ENCODE assay signal across 33 mouse cellular contexts in genomic region chr15:78164466-78164865, GRCm38 (mm10). TPM values are rescaled to one million over a fixed set of nuclear protein-coding genes. Genes with fewer than 3 reads are reported as not detected.
DNase-seq lines count a peak whose midpoint lies in the region; ATAC-seq and TF ChIP-seq lines count a peak whose summit lies in the region.
"Had no signal": no experiment of that assay in that cellular context is flagged by ENCODE, and none has a peak within 500 bp of the region (broad histone marks: within the 10 kb centered on the region; RNA-seq: fewer than 3 reads in every experiment).

No protein-coding gene starts in this region.

- no peak overlapping the region for H3K27ac ChIP-seq in forebrain, embryonic 14.5 days (ENCODE audit: low read depth, low read length)
- H3K27ac ChIP-seq in forebrain, embryonic 16.5 days (ENCODE audit: low read length): no peak overlapping the region
- peak overlapping the region; percentile 36; the same call in 1 of the 2 replicates for H3K27ac ChIP-seq in hindbrain, embryonic 14.5 days
- no peak overlapping the region for H3K27ac ChIP-seq in hindbrain, postnatal 0 days
- peak overlapping the region; percentile 33 for H3K27ac ChIP-seq in midbrain, embryonic 14.5 days (replicated peaks; ENCODE audit: low read depth, low read length)
- no peak overlapping the region for H3K27ac ChIP-seq in midbrain, postnatal 0 days (ENCODE audit: low read depth, low read length)
- peak overlapping the region; percentile 32; the same call in 1 of the 2 replicates for H3K27ac ChIP-seq in midbrain, embryonic 15.5 days
- H3K27ac ChIP-seq: embryonic facial prominence, embryonic 13.5 days; forebrain, embryonic 10.5 days; heart, embryonic 13.5 days; intestine, embryonic 15.5 days; kidney, postnatal 0 days; limb, embryonic 12.5 days; liver, embryonic 15.5 days; neural tube, embryonic 12.5 days had no signal

- H3K36me3 ChIP-seq in forebrain, embryonic 14.5 days (ENCODE audit: control insufficient read depth, insufficient read depth, low read length): peaks cover 49% of the 10 kb centered on the region
- peaks cover 4% of the 10 kb centered on the region; the same call in 1 of the 2 replicates for H3K36me3 ChIP-seq in forebrain, embryonic 16.5 days (ENCODE audit: control insufficient read depth, insufficient read depth)
- peaks cover 19% of the 10 kb centered on the region for H3K36me3 ChIP-seq in hindbrain, embryonic 14.5 days (replicated peaks; ENCODE audit: control insufficient read depth, insufficient read depth)
- H3K36me3 ChIP-seq in hindbrain, postnatal 0 days (ENCODE audit: insufficient read depth, low read length): no peaks in the 10 kb centered on the region; the same call in 1 of the 2 replicates
- peaks cover 27% of the 10 kb centered on the region for H3K36me3 ChIP-seq in midbrain, embryonic 14.5 days (ENCODE audit: control insufficient read depth, insufficient read depth, low read length)
- peaks cover 7% of the 10 kb centered on the region; the same call in 1 of the 2 replicates for H3K36me3 ChIP-seq in midbrain, postnatal 0 days (ENCODE audit: insufficient read depth, low read length)
- H3K36me3 ChIP-seq in midbrain, embryonic 15.5 days (replicated peaks): no peaks in the 10 kb centered on the region
- H3K36me3 ChIP-seq: intestine, embryonic 15.5 days; liver, embryonic 15.5 days had no signal

- no peak overlapping the region for H3K4me3 ChIP-seq in forebrain, embryonic 14.5 days (ENCODE audit: low read depth, low read length)
- H3K4me3 ChIP-seq in forebrain, embryonic 16.5 days (replicated peaks; ENCODE audit: low read length): no peak overlapping the region
- H3K4me3 ChIP-seq in hindbrain, embryonic 14.5 days (replicated peaks; ENCODE audit: low read length): no peak overlapping the region
- no peak overlapping the region for H3K4me3 ChIP-seq in hindbrain, postnatal 0 days (ENCODE audit: low read length)
- H3K4me3 ChIP-seq in midbrain, embryonic 14.5 days (replicated peaks; ENCODE audit: low read depth, low read length): no peak overlapping the region
- H3K4me3 ChIP-seq in midbrain, postnatal 0 days (ENCODE audit: low read depth, low read length): no peak overlapping the region
- no peak overlapping the region for H3K4me3 ChIP-seq in midbrain, embryonic 15.5 days
- H3K4me3 ChIP-seq: embryonic facial prominence, embryonic 13.5 days; forebrain, embryonic 10.5 days; heart, embryonic 13.5 days; intestine, embryonic 15.5 days; limb, embryonic 12.5 days; liver, embryonic 15.5 days; myocyte; neural tube, embryonic 12.5 days had no signal

- H3K4me2 ChIP-seq in forebrain, embryonic 14.5 days (ENCODE audit: low read length): no peak overlapping the region
- H3K4me2 ChIP-seq in forebrain, embryonic 16.5 days (ENCODE audit: low read length): no peak overlapping the region
- no peak overlapping the region for H3K4me2 ChIP-seq in hindbrain, embryonic 14.5 days (replicated peaks)
- no peak overlapping the region for H3K4me2 ChIP-seq in hindbrain, postnatal 0 days (ENCODE audit: low read depth, low read length)
- no peak overlapping the region for H3K4me2 ChIP-seq in midbrain, embryonic 14.5 days (ENCODE audit: low read length)
- H3K4me2 ChIP-seq in midbrain, postnatal 0 days (ENCODE audit: low read depth, low read length, poor library complexity, severe bottlenecking): no peak overlapping the region
- H3K4me2 ChIP-seq in midbrain, embryonic 15.5 days: no peak overlapping the region
- H3K4me2 ChIP-seq: embryonic facial prominence, embryonic 13.5 days; heart, embryonic 13.5 days; intestine, embryonic 15.5 days; limb, embryonic 12.5 days; liver, embryonic 15.5 days; lung, embryonic 14.5 days; neural tube, embryonic 12.5 days had no signal

- no peaks in the 10 kb centered on the region for H3K27me3 ChIP-seq in forebrain, embryonic 14.5 days (replicated peaks; ENCODE audit: control insufficient read depth, insufficient read depth, low read length)
- H3K27me3 ChIP-seq in forebrain, embryonic 16.5 days (replicated peaks; ENCODE audit: control insufficient read depth, insufficient read depth, low read length): no peaks in the 10 kb centered on the region
- no peaks in the 10 kb centered on the region for H3K27me3 ChIP-seq in hindbrain, embryonic 14.5 days (ENCODE audit: control insufficient read depth, insufficient read depth, low read length)
- H3K27me3 ChIP-seq in hindbrain, postnatal 0 days (ENCODE audit: insufficient read depth, low read length): no peaks in the 10 kb centered on the region
- H3K27me3 ChIP-seq in midbrain, embryonic 14.5 days (ENCODE audit: control insufficient read depth, insufficient read depth, low read length): no peaks in the 10 kb centered on the region
- no peaks in the 10 kb centered on the region for H3K27me3 ChIP-seq in midbrain, postnatal 0 days (ENCODE audit: insufficient read depth, low read length)
- H3K27me3 ChIP-seq in midbrain, embryonic 15.5 days (replicated peaks): no peaks in the 10 kb centered on the region
- H3K27me3 ChIP-seq: embryonic facial prominence, embryonic 13.5 days; heart, embryonic 13.5 days; intestine, embryonic 15.5 days; limb, embryonic 12.5 days; liver, embryonic 15.5 days; neural tube, embryonic 12.5 days had no signal

- no peaks in the 10 kb centered on the region for H3K4me1 ChIP-seq in forebrain, embryonic 14.5 days (ENCODE audit: control insufficient read depth, insufficient read depth, low read length)
- no peaks in the 10 kb centered on the region; the same call in 1 of the 2 replicates for H3K4me1 ChIP-seq in forebrain, embryonic 16.5 days (replicated peaks; ENCODE audit: control insufficient read depth, insufficient read depth, low read length)
- no peaks in the 10 kb centered on the region for H3K4me1 ChIP-seq in hindbrain, embryonic 14.5 days (replicated peaks; ENCODE audit: control insufficient read depth, insufficient read depth, low read length)
- H3K4me1 ChIP-seq in hindbrain, postnatal 0 days (ENCODE audit: insufficient read depth, low read length): no peaks in the 10 kb centered on the region
- 0 out of 2 replicates have a peak, but pooled peaks cover 3% of the 10 kb centered on the region for H3K4me1 ChIP-seq in midbrain, embryonic 14.5 days (ENCODE audit: control insufficient read depth, insufficient read depth, low read length)
- no peaks in the 10 kb centered on the region for H3K4me1 ChIP-seq in midbrain, postnatal 0 days (ENCODE audit: insufficient read depth, low read length)
- peaks cover 8% of the 10 kb centered on the region; the same call in 1 of the 2 replicates for H3K4me1 ChIP-seq in midbrain, embryonic 15.5 days
- H3K4me1 ChIP-seq: forebrain, embryonic 10.5 days; heart, embryonic 13.5 days; intestine, embryonic 15.5 days; limb, embryonic 12.5 days; liver, embryonic 15.5 days; neural tube, embryonic 12.5 days had no signal

- peak; percentile 18 for DNase-seq in forebrain, embryonic 14.5 days (ENCODE audit: low spot score)
- peak; percentile 29 for DNase-seq in hindbrain, embryonic 14.5 days (ENCODE audit: low spot score)
- DNase-seq in hindbrain, postnatal 0 days (ENCODE audit: low spot score): no peak
- peak; percentile 58 for DNase-seq in midbrain, embryonic 14.5 days
- no peak for DNase-seq in midbrain, postnatal 0 days (ENCODE audit: low spot score)
- no peak for DNase-seq in embryo, embryonic 10.5 days (ENCODE audit: low spot score)
- DNase-seq: adrenal gland, adult 8-10 months; cerebellum, adult 9-10 months; cerebellum, postnatal 36 days; heart, postnatal 10 days; kidney, adult 8-10 months; kidney, postnatal 4 days; lung, embryonic 14.5 days; lung, postnatal 14 days; retina, postnatal 1 day; thymus, postnatal 14 days had no signal

- 72% methylated on average over 11 of the region's 11 CpGs for WGBS in forebrain, embryonic 14.5 days
- 75% methylated on average over 11 of the region's 11 CpGs for WGBS in forebrain, embryonic 16.5 days
- 59% methylated on average over 11 of the region's 11 CpGs for WGBS in hindbrain, embryonic 14.5 days
- WGBS in hindbrain, postnatal 0 days: 66% methylated on average over 11 of the region's 11 CpGs
- WGBS in midbrain, embryonic 14.5 days: 55% methylated on average over 11 of the region's 11 CpGs
- 57% methylated on average over 11 of the region's 11 CpGs for WGBS in midbrain, postnatal 0 days
- 61% methylated on average over 11 of the region's 11 CpGs for WGBS in midbrain, embryonic 15.5 days

- no peak overlapping the region for H3K9ac ChIP-seq in forebrain, embryonic 14.5 days (ENCODE audit: low read length)
- H3K9ac ChIP-seq in forebrain, embryonic 16.5 days (replicated peaks; ENCODE audit: low read depth, low read length): no peak overlapping the region
- H3K9ac ChIP-seq in hindbrain, embryonic 14.5 days: no peak overlapping the region
- H3K9ac ChIP-seq in hindbrain, postnatal 0 days (replicated peaks; ENCODE audit: low read length): no peak overlapping the region
- no peak overlapping the region; the same call in 1 of the 2 replicates for H3K9ac ChIP-seq in midbrain, embryonic 14.5 days (replicated peaks; ENCODE audit: low read length)
- H3K9ac ChIP-seq in midbrain, postnatal 0 days (replicated peaks; ENCODE audit: low read length, poor library complexity, severe bottlenecking): no peak overlapping the region
- no peak overlapping the region for H3K9ac ChIP-seq in midbrain, embryonic 15.5 days
- H3K9ac ChIP-seq: embryonic facial prominence, embryonic 13.5 days; heart, embryonic 13.5 days; intestine, embryonic 15.5 days; limb, embryonic 12.5 days; liver, embryonic 15.5 days; lung, embryonic 14.5 days; neural tube, embryonic 12.5 days had no signal

- H3K9me3 ChIP-seq in forebrain, embryonic 14.5 days (replicated peaks; ENCODE audit: control insufficient read depth, low read length): no peaks in the 10 kb centered on the region
- H3K9me3 ChIP-seq in forebrain, embryonic 16.5 days (ENCODE audit: control insufficient read depth, low read length): no peaks in the 10 kb centered on the region
- H3K9me3 ChIP-seq in hindbrain, embryonic 14.5 days (ENCODE audit: control insufficient read depth, low read length): no peaks in the 10 kb centered on the region
- no peaks in the 10 kb centered on the region for H3K9me3 ChIP-seq in hindbrain, postnatal 0 days (ENCODE audit: low read length)
- no peaks in the 10 kb centered on the region for H3K9me3 ChIP-seq in midbrain, embryonic 14.5 days (ENCODE audit: control insufficient read depth, low read length)
- no peaks in the 10 kb centered on the region for H3K9me3 ChIP-seq in midbrain, postnatal 0 days (ENCODE audit: low read length)
- H3K9me3 ChIP-seq in midbrain, embryonic 15.5 days: no peaks in the 10 kb centered on the region
- H3K9me3 ChIP-seq: embryonic facial prominence, embryonic 13.5 days; forebrain, embryonic 10.5 days; G1E; heart, embryonic 13.5 days; intestine, embryonic 15.5 days; limb, embryonic 12.5 days; liver, embryonic 15.5 days; neural tube, embryonic 12.5 days had no signal

- TF ChIP-seq CTCF in hindbrain, postnatal 0 days (IDR thresholded peaks at IDR 0.05; ENCODE audit: low read depth): no peak
- no peak for TF ChIP-seq CTCF in midbrain, postnatal 0 days (IDR thresholded peaks at IDR 0.05)

- ATAC-seq in forebrain, embryonic 14.5 days: no peak
- ATAC-seq in forebrain, embryonic 16.5 days: no peak
- ATAC-seq in hindbrain, embryonic 14.5 days (ENCODE audit: low FRiP score): no peak
- ATAC-seq in hindbrain, postnatal 0 days: no peak
- ATAC-seq in midbrain, embryonic 14.5 days (ENCODE audit: low FRiP score, low TSS enrichment): no peak
- ATAC-seq in midbrain, postnatal 0 days (ENCODE audit: low FRiP score): no peak
- ATAC-seq in midbrain, embryonic 15.5 days (replicated peaks): no peak
- ATAC-seq: intestine, embryonic 15.5 days had no signal

RNA-seq across cellular contexts. Expression of gene Ift27, which starts 9.4 kb away (rescaled TPM):
- 137 and 165 TPM in 2 replicates for polyA plus RNA-seq in forebrain, embryonic 14.5 days (2014; fragmentation: Nextera tagmentation; extraction: Ambion mirVana)
- 113 and 114 TPM in 2 replicates for polyA plus RNA-seq in forebrain, embryonic 16.5 days (2015; fragmentation: Nextera tagmentation; extraction: Ambion mirVana)
- 105 and 108 TPM in 2 replicates for polyA plus RNA-seq in hindbrain, embryonic 14.5 days (2014; fragmentation: Nextera tagmentation; extraction: Ambion mirVana)
- total RNA-seq in hindbrain, postnatal 0 days (2014; rRNA removed): 38.5 and 38.8 TPM in 2 replicates
- polyA plus RNA-seq in hindbrain, postnatal 0 days (2015; fragmentation: Nextera tagmentation; extraction: Ambion mirVana): 122 and 123 TPM in 2 replicates
- 102 and 110 TPM in 2 replicates for polyA plus RNA-seq in midbrain, embryonic 14.5 days (2014; fragmentation: Nextera tagmentation; extraction: Ambion mirVana)
- total RNA-seq in midbrain, postnatal 0 days (2014; rRNA removed): 29.5 and 37.3 TPM in 2 replicates
- polyA plus RNA-seq in midbrain, postnatal 0 days (2015; fragmentation: Nextera tagmentation; extraction: Ambion mirVana): 116 and 120 TPM in 2 replicates
- 100 and 106 TPM in 2 replicates for polyA plus RNA-seq in midbrain, embryonic 15.5 days (2015; fragmentation: Nextera tagmentation; extraction: Ambion mirVana)

RNA-seq across cellular contexts. Expression of gene Pvalb, which starts 41.7 kb away (rescaled TPM):
- polyA plus RNA-seq in forebrain, embryonic 14.5 days (2014; fragmentation: Nextera tagmentation; extraction: Ambion mirVana): 0.19 and 1.3 TPM in 2 replicates
- not detected in 2 replicates for polyA plus RNA-seq in forebrain, embryonic 16.5 days (2015; fragmentation: Nextera tagmentation; extraction: Ambion mirVana)
- polyA plus RNA-seq in hindbrain, embryonic 14.5 days (2014; fragmentation: Nextera tagmentation; extraction: Ambion mirVana): 6.8 and 8.7 TPM in 2 replicates
- total RNA-seq in hindbrain, postnatal 0 days (2014; rRNA removed): 1.7 and 1.9 TPM in 2 replicates
- polyA plus RNA-seq in hindbrain, postnatal 0 days (2015; fragmentation: Nextera tagmentation; extraction: Ambion mirVana): 7.6 and 11.3 TPM in 2 replicates
- polyA plus RNA-seq in midbrain, embryonic 14.5 days (2014; fragmentation: Nextera tagmentation; extraction: Ambion mirVana): 7.2 and 9.6 TPM in 2 replicates
- 0.61 and 3.6 TPM in 2 replicates for total RNA-seq in midbrain, postnatal 0 days (2014; rRNA removed)
- polyA plus RNA-seq in midbrain, postnatal 0 days (2015; fragmentation: Nextera tagmentation; extraction: Ambion mirVana): 1.9 and 3.3 TPM in 2 replicates
- polyA plus RNA-seq in midbrain, embryonic 15.5 days (2015; fragmentation: Nextera tagmentation; extraction: Ambion mirVana): 1.7 and 3.0 TPM in 2 replicates
- total RNA-seq: adrenal gland, adult 8-10 months; G1E; heart, postnatal 10 days; hematopoietic stem cell, adult 5-6 weeks had no signal
- polyA plus RNA-seq: embryonic facial prominence, embryonic 13.5 days; forebrain, embryonic 10.5 days; G1E; intestine, embryonic 15.5 days; limb, embryonic 12.5 days; liver, adult 2 months; liver, embryonic 15.5 days; lung, embryonic 14.5 days; urinary bladder, adult 2 months had no signal

RNA-seq across cellular contexts. Expression of gene Cacng2, which starts 44.6 kb away (rescaled TPM):
- polyA plus RNA-seq in forebrain, embryonic 14.5 days (2014; fragmentation: Nextera tagmentation; extraction: Ambion mirVana): 4.7 and 7.0 TPM in 2 replicates
- 6.9 and 7.1 TPM in 2 replicates for polyA plus RNA-seq in forebrain, embryonic 16.5 days (2015; fragmentation: Nextera tagmentation; extraction: Ambion mirVana)
- polyA plus RNA-seq in hindbrain, embryonic 14.5 days (2014; fragmentation: Nextera tagmentation; extraction: Ambion mirVana): 14.7 and 15.4 TPM in 2 replicates
- total RNA-seq in hindbrain, postnatal 0 days (2014; rRNA removed): 22.5 and 24.4 TPM in 2 replicates
- 19.8 and 21.6 TPM in 2 replicates for polyA plus RNA-seq in hindbrain, postnatal 0 days (2015; fragmentation: Nextera tagmentation; extraction: Ambion mirVana)
- 12.7 and 19.7 TPM in 2 replicates for polyA plus RNA-seq in midbrain, embryonic 14.5 days (2014; fragmentation: Nextera tagmentation; extraction: Ambion mirVana)
- total RNA-seq in midbrain, postnatal 0 days (2014; rRNA removed): 22.3 and 22.6 TPM in 2 replicates
- polyA plus RNA-seq in midbrain, postnatal 0 days (2015; fragmentation: Nextera tagmentation; extraction: Ambion mirVana): 15.7 and 16.7 TPM in 2 replicates
- 14.4 and 15.3 TPM in 2 replicates for polyA plus RNA-seq in midbrain, embryonic 15.5 days (2015; fragmentation: Nextera tagmentation; extraction: Ambion mirVana)
- total RNA-seq: heart, adult 8-10 months; heart, postnatal 10 days; hematopoietic stem cell, adult 5-6 weeks; liver, adult 2 months had no signal
- polyA plus RNA-seq: G1E; gonadal fat pad, adult 2 months; heart, embryonic 13.5 days; kidney, postnatal 0 days; limb, embryonic 12.5 days; liver, adult 2 months; liver, embryonic 15.5 days; lung, embryonic 14.5 days; urinary bladder, adult 2 months had no signal

Comparison
In these comparisons a context has a peak if more than half of its experiments do, and no peak if none do; other contexts are left out.
1. DNase-seq: peak in forebrain, embryonic 14.5 days (single experiment), hindbrain, embryonic 14.5 days (single experiment) and midbrain, embryonic 14.5 days (single experiment); none in hindbrain, postnatal 0 days (single experiment), midbrain, postnatal 0 days (single experiment) and embryo, embryonic 10.5 days (single experiment).
2. H3K27ac ChIP-seq: peak in hindbrain, embryonic 14.5 days (single experiment), midbrain, embryonic 14.5 days (single experiment) and midbrain, embryonic 15.5 days (single experiment); none in forebrain, embryonic 14.5 days (single experiment), forebrain, embryonic 16.5 days (single experiment), hindbrain, postnatal 0 days (single experiment) and midbrain, postnatal 0 days (single experiment).